Mouse (Mus musculus): Measurements from ENCODE around the gene Gm8677.
"Not testable (repeated sequence)": the region's sequence is repeated elsewhere in the genome, so short reads cannot be mapped to it uniquely, and the experiment has no call there.

Gm8677 gene

GRCm38 (mm10) chr7:22534787-22535186, at the start of gene Gm8677:
Gene Gm8677 (minus strand): TSS chr7:22534887.
- in situ Hi-C loops (cut with MboI; ENCODE audit: low pct_unique_long_range_greater_than_20kb in 1 of 2, low sequenced_read_pairs in 2 of 2, unreplicated experiment in 1 of 2), result not testable (repeated sequence)

- in situ Hi-C loops (cut with MboI; ENCODE audit: low pct_unique_long_range_greater_than_20kb in 1 of 2, low sequenced_read_pairs in 2 of 2, unreplicated experiment in 1 of 2), result not testable (repeated sequence)
Observed at GRCm38 (mm10) chr7:22565243-22565642, 30.6 kb upstream of the Gm8677 start, which contains the start of gene Gm4201. Gene Gm4201 (minus strand): TSS chr7:22565343.

- in situ Hi-C loops (cut with MboI; ENCODE audit: low pct_unique_long_range_greater_than_20kb in 1 of 2, low sequenced_read_pairs in 2 of 2, unreplicated experiment in 1 of 2), result not testable (repeated sequence)
Observed at GRCm38 (mm10) chr7:22522667-22523066, 12.0 kb downstream of the Gm8677 start, which contains the start of gene Vmn1r152. Gene Vmn1r152 (plus strand): TSS chr7:22522967.

GRCm38 (mm10) chr7:22499578-22499977, 35.1 kb downstream of the Gm8677 start, which contains the start of gene Vmn1r151:
Gene Vmn1r151 (minus strand): TSS chr7:22499678.
- in situ Hi-C loops (cut with MboI; ENCODE audit: low pct_unique_long_range_greater_than_20kb in 1 of 2, low sequenced_read_pairs in 2 of 2, unreplicated experiment in 1 of 2), result not testable (repeated sequence)

Measured in mouse embryonic stem cell (cell line).